Mouse (Mus musculus) heart, postnatal 0 days (tissue): ENCODE measurements at regions not wholly inside any gene's neighbourhood (a gene's known extent, or its start where the extent isn't known, plus 50 kb on each side); places are given as distances from the start of the nearest gene placed in this dataset.

Experiments
- CTCF ChIP-seq: IDR thresholded peaks from 2 replicates; pipeline ENCODE4 v1.5.1; 2016; ENCODE audit warnings: antibody characterized with exemption, control low read depth, low read depth
- EP300 ChIP-seq: IDR thresholded peaks from 2 replicates; pipeline ENCODE4 v1.6.1; 2016; ENCODE audit warnings: antibody characterized with exemption, low read depth

DNA sequence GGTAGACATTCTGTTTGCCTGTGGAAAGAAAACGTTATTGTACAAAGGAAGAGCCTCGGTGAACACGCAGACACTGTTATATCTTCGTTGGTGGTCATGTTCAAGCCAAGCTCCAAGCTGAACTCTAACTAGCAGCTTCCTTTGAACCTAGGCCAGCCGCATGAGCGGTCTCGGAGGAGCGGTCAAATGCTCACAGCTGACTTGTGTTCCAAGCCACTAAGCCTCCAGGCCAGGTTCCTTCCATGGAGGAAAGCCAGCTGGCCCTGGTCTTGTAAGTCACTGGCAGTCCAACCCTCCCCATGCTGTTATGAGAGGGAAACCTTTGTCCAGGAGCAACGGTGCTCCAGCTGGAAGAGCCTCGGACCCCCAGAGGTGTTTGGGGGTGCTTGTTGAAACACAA is 194.5 kb upstream of the Pkdcc start:
- TF ChIP-seq CTCF (no peak), EP300 (no peak)
